Mouse (Mus musculus) limb, embryonic 13.5 days (tissue): ENCODE results near the gene Slc26a6. TPM values are rescaled to one million over a fixed set of nuclear protein-coding genes. Genes with fewer than 3 reads are reported as not detected.

Experiments
- ATAC-seq: fragments of 200-750 bp; cut with Nextera tagmentation; 2 replicates; pipeline ENCODE4 v1.8.0; 2017; ENCODE audit warnings: low read depth, moderate number of reproducible peaks, moderate TSS enrichment; ENCODE audit not compliant: low FRiP score
- H3K27ac ChIP-seq: fragments of 300-500 bp; sonication (generic); 2 replicates; pipeline ENCODE4 v1.5.1; 2015; ENCODE audit warnings: inconsistent platforms, mild to moderate bottlenecking, moderate library complexity
- H3K27me3 ChIP-seq: fragments of 300-500 bp; sonication (generic); 2 replicates; pipeline ENCODE4 v1.6.1; 2015; ENCODE audit warnings: mild to moderate bottlenecking, inconsistent platforms
- H3K36me3 ChIP-seq: fragments of 300-500 bp; sonication (generic); 2 replicates; pipeline ENCODE4 v1.6.1; 2015; ENCODE audit warnings: inconsistent platforms, mild to moderate bottlenecking, moderate library complexity
- H3K4me1 ChIP-seq: fragments of 300-500 bp; sonication (generic); 2 replicates; pipeline ENCODE4 v1.6.1; 2015; ENCODE audit warnings: inconsistent platforms
- H3K4me2 ChIP-seq: fragments of 300-500 bp; sonication (generic); replicated peaks from 2 replicates; pipeline ENCODE4 v1.6.1; 2015; ENCODE audit warnings: inconsistent platforms, mild to moderate bottlenecking, moderate library complexity
- H3K4me3 ChIP-seq: fragments of 300-500 bp; sonication (generic); 2 replicates; pipeline ENCODE4 v1.5.1; 2015; ENCODE audit warnings: moderate library complexity, mild to moderate bottlenecking, inconsistent platforms
- H3K9ac ChIP-seq: fragments of 300-500 bp; sonication (generic); 2 replicates; pipeline ENCODE4 v1.6.1; 2015; ENCODE audit warnings: mild to moderate bottlenecking, inconsistent platforms
- H3K9me3 ChIP-seq: fragments of 300-500 bp; sonication (generic); 2 replicates; pipeline ENCODE4 v1.6.1; 2016; ENCODE audit warnings: inconsistent platforms
- WGBS: fragments of 180-500 bp; shearing (Covaris S2); methylation state at CpG from one replicate; pipeline ENCODE4 v1.1.7; 2015; 5-methylcytosine and 5-hydroxymethylcytosine counted together
- microRNA-seq: library from miRNA; unstranded; fragments of <30 nt; microRNA quantifications from one replicate; pipeline ENCODE4, GENCODE M21; 2016
- polyA plus RNA-seq: library from polyadenylated mRNA; unstranded; fragments of >200 nt; fragmentation: Nextera tagmentation; extraction: Ambion mirVana; gene quantifications from 2 replicates; pipeline ENCODE4 v1.2.1, GENCODE M21; 2015

Gene Slc26a6
- polyA plus RNA-seq, 1 experiment from 2014 or later: 19.6 TPM

GRCm38 (mm10) chr9:108936418-108937364 is 83.6 kb downstream of the Slc26a6 start, which contains the start of gene Uqcrc1:
Gene Uqcrc1, plus strand, starts transcription at chr9:108936633.
- Histone ChIP-seq H3K27me3 (no peaks in the 10 kb centered on the region), H3K4me2 (peak within 1 kb of the TSS; percentile 83), H3K36me3 (peaks cover 38% of the 10 kb centered on the region), H3K9ac (peak within 1 kb of the TSS; percentile 94), H3K4me1 (peaks cover 6% of the 10 kb centered on the region), H3K27ac (peak within 1 kb of the TSS; percentile 44), H3K4me3 (peak within 1 kb of the TSS; percentile 99), H3K9me3 (0 out of 2 replicates have a peak, but pooled peaks cover 3% of the 10 kb centered on the region)
- WGBS: 1% methylated on average over 58 of the region's 58 CpGs
- peak; percentile 85 for ATAC-seq

- Histone ChIP-seq H3K9me3 (no peaks in the 10 kb centered on the region), H3K4me1 (peaks cover 25% of the 10 kb centered on the region), H3K4me3 (no peak overlapping the region), H3K27me3 (no peaks in the 10 kb centered on the region), H3K27ac (no peak overlapping the region), H3K9ac (no peak overlapping the region), H3K36me3 (peaks cover 96% of the 10 kb centered on the region), H3K4me2 (no peak overlapping the region)
- no peak for ATAC-seq
- 73% methylated on average over 9 of the region's 9 CpGs for WGBS
Measured at GRCm38 (mm10) chr9:108945111-108945510, 92.0 kb downstream of the Slc26a6 start.

- peaks cover 96% of the 10 kb centered on the region for H3K36me3 ChIP-seq
- H3K9ac ChIP-seq: no peak overlapping the region
- no peak for ATAC-seq
- H3K9me3 ChIP-seq: no peaks in the 10 kb centered on the region
- 88% methylated on average over 5 of the region's 5 CpGs for WGBS
- no peaks in the 10 kb centered on the region for H3K27me3 ChIP-seq
- H3K4me1 ChIP-seq: peaks cover 29% of the 10 kb centered on the region
- no peak overlapping the region for H3K27ac ChIP-seq
- H3K4me3 ChIP-seq: no peak overlapping the region
- no peak overlapping the region for H3K4me2 ChIP-seq
Measured at GRCm38 (mm10) chr9:108945608-108946007, 92.5 kb downstream of the Slc26a6 start.

GRCm38 (mm10) chr9:108949231-108949966 is 96.3 kb downstream of the Slc26a6 start:
- Histone ChIP-seq H3K27ac (peak overlapping the region; percentile 91), H3K36me3 (peaks cover 68% of the 10 kb centered on the region), H3K4me1 (peaks cover 40% of the 10 kb centered on the region), H3K4me2 (peak overlapping the region; percentile 37; the same call in 1 of the 2 replicates), H3K9ac (peak overlapping the region; percentile 45; the same call in 1 of the 2 replicates), H3K9me3 (no peaks in the 10 kb centered on the region), H3K27me3 (peaks cover 23% of the 10 kb centered on the region), H3K4me3 (no peak overlapping the region)
- peak; percentile 76 for ATAC-seq
- 29% methylated on average over 13 of the region's 13 CpGs for WGBS

- peaks cover 61% of the 10 kb centered on the region for H3K36me3 ChIP-seq
- H3K9me3 ChIP-seq: no peaks in the 10 kb centered on the region
- peaks cover 23% of the 10 kb centered on the region for H3K27me3 ChIP-seq
- H3K27ac ChIP-seq: peak overlapping the region; percentile 91
- WGBS: 63% methylated on average over 9 of the region's 9 CpGs
- H3K4me2 ChIP-seq: no peak overlapping the region
- H3K4me1 ChIP-seq: peaks cover 40% of the 10 kb centered on the region
- ATAC-seq: no peak; the same call in 1 of the 2 replicates
- H3K4me3 ChIP-seq: no peak overlapping the region
- H3K9ac ChIP-seq: no peak overlapping the region; the same call in 1 of the 2 replicates
Measured at GRCm38 (mm10) chr9:108949967-108950728, 97.1 kb downstream of the Slc26a6 start.

- H3K4me3 ChIP-seq: peak within 1 kb of the TSS; percentile 34
- H3K27me3 ChIP-seq: peaks cover 23% of the 10 kb centered on the region
- H3K27ac ChIP-seq: no peak within 1 kb of the TSS
- H3K9me3 ChIP-seq: no peaks in the 10 kb centered on the region
- H3K9ac ChIP-seq: peak within 1 kb of the TSS; percentile 62
- H3K4me2 ChIP-seq: peak within 1 kb of the TSS; percentile 54
- no peak for ATAC-seq
- H3K4me1 ChIP-seq: peaks cover 34% of the 10 kb centered on the region
- 12% methylated on average over 15 of the region's 15 CpGs for WGBS
- H3K36me3 ChIP-seq: peaks cover 31% of the 10 kb centered on the region
Measured at GRCm38 (mm10) chr9:108953081-108953636, 100.1 kb downstream of the Slc26a6 start, which contains the start of gene Col7a1. Gene Col7a1, plus strand, starts transcription at chr9:108953586.

- no peak overlapping the region for H3K4me2 ChIP-seq
- H3K27me3 ChIP-seq: peaks cover 23% of the 10 kb centered on the region
- 85% methylated on average over 11 of the region's 11 CpGs for WGBS
- peaks cover 10% of the 10 kb centered on the region for H3K36me3 ChIP-seq
- H3K4me3 ChIP-seq: no peak overlapping the region
- H3K27ac ChIP-seq: no peak overlapping the region
- no peak overlapping the region for H3K9ac ChIP-seq
- peaks cover 13% of the 10 kb centered on the region for H3K4me1 ChIP-seq
- ATAC-seq: no peak
- H3K9me3 ChIP-seq: no peaks in the 10 kb centered on the region
Measured at GRCm38 (mm10) chr9:108955241-108955640, 102.2 kb downstream of the Slc26a6 start.

- Histone ChIP-seq H3K4me2 (no peak overlapping the region), H3K9ac (no peak overlapping the region), H3K4me3 (no peak overlapping the region), H3K27me3 (peaks cover 23% of the 10 kb centered on the region), H3K27ac (no peak overlapping the region), H3K9me3 (no peaks in the 10 kb centered on the region), H3K4me1 (peaks cover 11% of the 10 kb centered on the region; the same call in 1 of the 2 replicates), H3K36me3 (peaks cover 5% of the 10 kb centered on the region; the same call in 1 of the 2 replicates)
- WGBS: 89% methylated on average over 11 of the region's 11 CpGs
- no peak for ATAC-seq
Measured at GRCm38 (mm10) chr9:108955846-108956245, 102.8 kb downstream of the Slc26a6 start.

Small RNAs within 50 kb of the gene (microRNA-seq; reads per million reads assigned to microRNA genes)
- not detected for gene Gm23156

Other genes starting within 250 kb of the Slc26a6 start
- 55.0 and 59.7 TPM in 2 replicates for gene Arih2, start 203.9 kb upstream of the Slc26a6 start, polyA plus RNA-seq
- 45.7 and 50.4 TPM in 2 replicates for gene Slc25a20, start 191.2 kb upstream of the Slc26a6 start, polyA plus RNA-seq
- 26.2 and 31.3 TPM in 2 replicates for gene Prkar2a, start 164.0 kb upstream of the Slc26a6 start, polyA plus RNA-seq
- 149 and 152 TPM in 2 replicates for gene Ip6k2, start 69.5 kb upstream of the Slc26a6 start, polyA plus RNA-seq
- gene Nckipsd, start 44.9 kb upstream of the Slc26a6 start, polyA plus RNA-seq: 17.2 and 22.5 TPM in 2 replicates
- gene Celsr3, start 27.0 kb upstream of the Slc26a6 start, polyA plus RNA-seq: 0.09 and 0.13 TPM in 2 replicates
- gene Tmem89, start 61.3 kb downstream of the Slc26a6 start, polyA plus RNA-seq: not detected in 2 replicates
- gene Uqcrc1, start 83.3 kb downstream of the Slc26a6 start, polyA plus RNA-seq: 437 and 447 TPM in 2 replicates
- gene Col7a1, start 100.3 kb downstream of the Slc26a6 start, polyA plus RNA-seq: 6.7 and 7.7 TPM in 2 replicates
- 0.22 and 0.33 TPM in 2 replicates for gene Ucn2, start 132.7 kb downstream of the Slc26a6 start, polyA plus RNA-seq
- gene Pfkfb4, start 138.5 kb downstream of the Slc26a6 start, polyA plus RNA-seq: 12.3 and 14.6 TPM in 2 replicates
- gene Shisa5, start 185.3 kb downstream of the Slc26a6 start, polyA plus RNA-seq: 84.1 and 87.1 TPM in 2 replicates
- 9.0 and 11.8 TPM in 2 replicates for gene Trex1, start 206.5 kb downstream of the Slc26a6 start, polyA plus RNA-seq
- 29.0 and 31.1 TPM in 2 replicates for gene Atrip, start 220.8 kb downstream of the Slc26a6 start, polyA plus RNA-seq
- gene Ccdc51, start 229.2 kb downstream of the Slc26a6 start, polyA plus RNA-seq: 13.4 and 14.2 TPM in 2 replicates
- 711 TPM in 2 replicates for gene Tma7, start 229.3 kb downstream of the Slc26a6 start, polyA plus RNA-seq
- 13.0 and 13.4 TPM in 2 replicates for gene Plxnb1, start 242.1 kb downstream of the Slc26a6 start, polyA plus RNA-seq